Mouse (Mus musculus) forebrain, embryonic 16.5 days (tissue): ENCODE results near the gene Gdf11. TPM values are rescaled to one million over a fixed set of nuclear protein-coding genes. Genes with fewer than 3 reads are reported as not detected.
A peak's percentile ranks its signal among the peaks of the same experiment; 100 is the strongest.

Experiments used
- ATAC-seq: fragments of 200-750 bp; cut with Nextera tagmentation; 2 replicates; pipeline ENCODE4 v1.8.0; 2017; ENCODE audit warnings: mild to moderate bottlenecking, moderate library complexity
- H3K27ac ChIP-seq: fragments of 300-500 bp; sonication (generic); 2 replicates; pipeline ENCODE4 v1.5.1; 2014; ENCODE audit warnings: low read length, control low read depth
- H3K27me3 ChIP-seq: fragments of 300-500 bp; sonication (generic); replicated peaks from 2 replicates; pipeline ENCODE4 v1.6.1; 2014; ENCODE audit warnings: low read length; ENCODE audit not compliant: control insufficient read depth, insufficient read depth
- H3K36me3 ChIP-seq: fragments of 300-500 bp; sonication (generic); 2 replicates; pipeline ENCODE4 v1.6.1; 2014; ENCODE audit not compliant: control insufficient read depth, insufficient read depth
- H3K4me1 ChIP-seq: fragments of 300-500 bp; sonication (generic); replicated peaks from 2 replicates; pipeline ENCODE4 v1.6.1; 2014; ENCODE audit warnings: low read length; ENCODE audit not compliant: control insufficient read depth, insufficient read depth
- H3K4me2 ChIP-seq: fragments of 300-500 bp; sonication (generic); 2 replicates; pipeline ENCODE4 v1.6.1; 2014; ENCODE audit warnings: mild to moderate bottlenecking, low read length, control low read depth
- H3K4me3 ChIP-seq: fragments of 300-500 bp; sonication (generic); replicated peaks from 2 replicates; pipeline ENCODE4 v1.5.1; 2014; ENCODE audit warnings: mild to moderate bottlenecking, low read length, control low read depth
- H3K9ac ChIP-seq: fragments of 300-500 bp; sonication (generic); replicated peaks from 2 replicates; pipeline ENCODE4 v1.6.1; 2014; ENCODE audit warnings: low read depth, low read length, control low read depth
- H3K9me3 ChIP-seq: fragments of 300-500 bp; sonication (generic); 2 replicates; pipeline ENCODE4 v1.6.1; 2016; ENCODE audit warnings: low read length; ENCODE audit not compliant: control insufficient read depth
- WGBS: fragments of 180-500 bp; shearing (Covaris S2); extraction: QIAGEN DNeasy Blood & Tissue Kit; methylation state at CpG from one replicate; pipeline ENCODE4 v1.1.7; 2014; 5-methylcytosine and 5-hydroxymethylcytosine counted together
- polyA plus RNA-seq: library from polyadenylated mRNA; unstranded; fragments of >200 nt; fragmentation: Nextera tagmentation; extraction: Ambion mirVana; gene quantifications from 2 replicates; pipeline ENCODE4 v1.2.1, GENCODE M21; 2015

Gene Gdf11
- polyA plus RNA-seq, 1 experiment from 2014 or later: 7.0 TPM

DNA sequence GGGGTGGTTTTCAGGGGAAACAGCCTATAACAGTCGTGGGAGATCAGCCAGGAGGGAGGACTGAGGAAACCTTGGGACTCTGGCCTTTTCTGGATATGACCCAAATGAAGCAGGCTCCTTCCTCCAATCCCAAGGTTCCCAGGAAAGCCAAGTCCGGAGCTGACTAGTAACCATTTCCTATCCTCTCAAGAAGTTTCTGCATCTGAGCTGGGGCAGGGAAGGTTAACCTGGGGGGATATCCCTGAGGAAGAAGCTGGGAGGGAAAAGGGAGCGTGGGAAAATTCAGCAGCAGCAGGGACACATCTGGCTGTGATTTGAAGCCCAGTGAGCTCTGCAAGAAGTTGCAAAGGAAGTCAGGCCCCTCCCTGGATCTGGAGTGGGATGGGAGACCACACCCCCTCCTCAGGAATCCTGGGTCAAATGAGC lies 29.2 kb upstream of the Gdf11 start:
- Histone ChIP-seq H3K4me3 (no peak overlapping the region), H3K9ac (no peak overlapping the region), H3K36me3 (no peaks in the 10 kb centered on the region), H3K4me1 (peaks cover 22% of the 10 kb centered on the region), H3K27me3 (no peaks in the 10 kb centered on the region), H3K9me3 (no peaks in the 10 kb centered on the region), H3K27ac (no peak overlapping the region), H3K4me2 (no peak overlapping the region)
- no peak for ATAC-seq
- 78% methylated on average over 3 of the region's 3 CpGs for WGBS

DNA sequence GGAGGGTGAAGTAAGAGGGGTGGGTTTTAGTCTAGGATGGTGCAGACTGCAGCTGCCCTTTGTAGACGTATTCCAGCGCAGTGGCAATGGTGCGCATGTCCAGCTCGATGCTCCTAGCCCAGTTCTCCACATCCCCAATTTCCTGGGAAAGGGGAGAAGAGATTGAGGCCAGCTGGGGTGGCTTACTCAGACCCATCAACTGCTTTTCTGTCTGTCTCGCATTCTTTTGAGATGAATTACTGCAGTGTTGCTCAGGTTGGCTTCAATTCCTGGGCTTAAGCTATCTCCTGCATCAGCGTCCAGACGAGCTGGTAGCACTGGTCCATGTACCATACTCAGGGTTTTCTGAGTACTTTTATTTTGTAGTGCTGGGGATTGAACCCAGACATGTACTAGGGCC lies 28.4 kb upstream of the Gdf11 start:
- H3K36me3 ChIP-seq: no peaks in the 10 kb centered on the region
- no peaks in the 10 kb centered on the region for H3K27me3 ChIP-seq
- no peak overlapping the region for H3K27ac ChIP-seq
- no peaks in the 10 kb centered on the region for H3K9me3 ChIP-seq
- H3K4me3 ChIP-seq: no peak overlapping the region
- no peak overlapping the region for H3K4me2 ChIP-seq
- ATAC-seq: no peak
- no peak overlapping the region for H3K9ac ChIP-seq
- H3K4me1 ChIP-seq: peaks cover 22% of the 10 kb centered on the region
- WGBS: 85% methylated on average over 7 of the region's 7 CpGs

DNA sequence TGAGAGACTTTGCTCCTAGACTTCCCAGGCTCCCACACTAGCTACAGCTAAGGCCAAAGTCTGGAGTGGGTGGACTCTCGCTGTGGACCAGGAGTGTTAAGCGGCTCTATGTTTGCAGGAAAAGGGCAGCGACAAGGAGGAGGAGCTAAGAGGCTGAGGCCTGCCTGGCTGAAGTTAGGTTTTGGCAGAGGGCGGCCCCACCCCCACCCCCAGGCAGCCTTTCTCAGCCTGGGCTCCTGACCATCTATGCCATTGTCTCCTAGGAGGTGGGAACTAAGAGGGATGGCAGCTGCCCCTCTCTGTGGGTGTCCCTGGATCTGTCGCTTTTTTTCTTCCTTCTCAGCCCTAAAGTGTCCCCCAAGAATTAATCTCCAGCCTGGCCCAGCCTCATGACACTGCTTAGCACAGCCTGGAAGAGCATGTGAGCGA lies 27.7 kb upstream of the Gdf11 start:
- no peaks in the 10 kb centered on the region for H3K27me3 ChIP-seq
- H3K4me1 ChIP-seq: peaks cover 22% of the 10 kb centered on the region
- ATAC-seq: no peak
- no peak overlapping the region for H3K27ac ChIP-seq
- H3K4me3 ChIP-seq: no peak overlapping the region
- WGBS: 19% methylated on average over 6 of the region's 6 CpGs
- H3K36me3 ChIP-seq: no peaks in the 10 kb centered on the region
- H3K9me3 ChIP-seq: no peaks in the 10 kb centered on the region
- H3K4me2 ChIP-seq: no peak overlapping the region
- no peak overlapping the region for H3K9ac ChIP-seq

DNA sequence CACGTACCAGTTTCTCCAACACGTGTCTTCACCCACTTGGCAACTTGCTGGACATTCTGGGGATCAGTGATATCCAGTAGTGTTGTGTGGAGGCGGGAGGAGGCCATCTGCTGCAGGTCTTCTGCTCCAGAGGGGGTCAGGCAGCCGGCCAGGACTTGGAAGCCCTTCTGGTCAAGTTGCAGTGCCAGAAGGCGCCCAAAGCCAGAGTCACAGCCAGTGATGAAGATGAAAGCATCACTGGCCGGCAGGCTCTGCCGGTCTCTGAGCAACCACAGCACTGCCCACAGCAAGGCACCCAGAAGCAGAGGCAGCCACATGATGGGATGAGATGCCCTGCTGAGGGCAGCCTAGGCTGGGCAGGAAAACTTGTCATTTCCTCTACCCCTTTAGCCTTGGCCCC lies 26.7 kb upstream of the Gdf11 start:
- H3K27me3 ChIP-seq: no peaks in the 10 kb centered on the region
- WGBS: 83% methylated on average over 7 of the region's 7 CpGs
- no peak overlapping the region for H3K4me3 ChIP-seq
- H3K27ac ChIP-seq: no peak overlapping the region
- H3K9ac ChIP-seq: no peak overlapping the region
- no peak overlapping the region for H3K4me2 ChIP-seq
- H3K4me1 ChIP-seq: peaks cover 14% of the 10 kb centered on the region
- H3K36me3 ChIP-seq: no peaks in the 10 kb centered on the region
- no peak for ATAC-seq
- no peaks in the 10 kb centered on the region for H3K9me3 ChIP-seq

DNA sequence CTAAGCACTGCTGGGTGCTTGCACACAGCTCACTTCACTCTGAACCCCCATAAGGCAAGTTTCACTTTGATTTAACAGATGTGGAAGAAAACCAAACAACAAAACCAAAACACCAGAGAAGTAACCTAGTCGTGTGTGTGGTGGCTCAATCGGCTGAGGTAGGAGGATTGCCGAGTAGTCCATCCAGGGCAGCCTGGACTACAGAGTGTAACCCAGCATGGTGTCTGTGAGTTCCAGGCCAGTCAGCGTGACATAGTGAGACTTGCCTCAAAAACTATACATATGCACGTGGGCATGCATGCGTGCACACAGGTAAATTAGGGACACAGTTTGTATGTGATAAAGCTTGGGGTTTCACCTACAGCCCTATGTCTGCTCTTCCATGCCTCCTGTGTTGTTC lies 25.9 kb upstream of the Gdf11 start:
- H3K4me3 ChIP-seq: no peak overlapping the region
- ATAC-seq: no peak
- peaks cover 10% of the 10 kb centered on the region for H3K4me1 ChIP-seq
- H3K27me3 ChIP-seq: no peaks in the 10 kb centered on the region
- no peaks in the 10 kb centered on the region for H3K36me3 ChIP-seq
- no peak overlapping the region for H3K9ac ChIP-seq
- H3K4me2 ChIP-seq: no peak overlapping the region
- no peaks in the 10 kb centered on the region for H3K9me3 ChIP-seq
- 89% methylated on average over 6 of the region's 6 CpGs for WGBS
- H3K27ac ChIP-seq: no peak overlapping the region

DNA sequence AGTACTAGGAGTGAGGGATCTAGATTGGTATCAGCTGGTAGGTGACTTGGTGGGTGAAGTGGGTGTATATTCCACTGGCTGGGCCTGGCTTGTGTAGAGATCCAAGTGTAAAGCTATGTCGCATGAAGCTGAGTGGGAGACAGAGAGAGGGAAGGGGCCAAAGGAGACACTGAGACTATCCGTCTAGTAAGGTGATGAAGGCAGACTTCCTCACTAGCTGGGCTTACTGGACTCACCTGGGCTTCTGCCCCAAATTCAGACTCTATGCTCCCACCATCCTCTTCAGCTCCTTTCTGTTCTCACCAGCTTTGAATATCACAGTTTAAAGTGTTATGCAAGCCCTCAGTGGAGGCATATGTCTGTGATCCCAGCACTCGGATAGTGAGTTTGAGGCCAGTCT lies 25.1 kb upstream of the Gdf11 start:
- no peaks in the 10 kb centered on the region for H3K27me3 ChIP-seq
- no peak overlapping the region for H3K4me3 ChIP-seq
- no peaks in the 10 kb centered on the region for H3K9me3 ChIP-seq
- ATAC-seq: no peak
- H3K4me2 ChIP-seq: no peak overlapping the region
- H3K4me1 ChIP-seq: peaks cover 2% of the 10 kb centered on the region; the same call in 1 of the 2 replicates
- no peak overlapping the region for H3K27ac ChIP-seq
- H3K9ac ChIP-seq: no peak overlapping the region
- WGBS: 96% methylated on average over 3 of the region's 3 CpGs
- no peaks in the 10 kb centered on the region for H3K36me3 ChIP-seq

DNA sequence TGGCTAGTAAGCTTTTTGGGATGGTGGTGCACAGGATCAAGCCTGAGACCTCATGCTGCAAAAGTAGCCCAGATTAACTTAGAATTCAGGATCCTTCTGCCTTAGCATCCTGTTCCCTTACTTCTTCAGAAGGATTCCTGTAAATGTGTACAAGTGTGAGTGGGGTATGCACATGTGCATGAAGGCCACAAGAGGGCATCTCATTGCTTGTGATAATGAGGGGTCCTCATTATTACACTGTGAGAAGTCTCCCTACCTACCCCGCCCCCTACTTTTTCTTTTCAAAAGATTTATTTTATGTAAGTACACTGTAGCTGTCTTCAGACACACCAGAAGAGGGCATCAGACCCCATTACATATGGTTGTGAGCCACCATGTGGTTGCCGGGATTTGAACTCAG lies 24.0 kb upstream of the Gdf11 start:
- Histone ChIP-seq H3K36me3 (no peaks in the 10 kb centered on the region), H3K4me3 (no peak overlapping the region), H3K9me3 (no peaks in the 10 kb centered on the region), H3K27ac (no peak overlapping the region), H3K4me2 (no peak overlapping the region), H3K27me3 (no peaks in the 10 kb centered on the region), H3K9ac (no peak overlapping the region), H3K4me1 (peaks cover 3% of the 10 kb centered on the region)
- ATAC-seq: no peak
- 81% methylated on average over 2 of the region's 2 CpGs for WGBS

DNA sequence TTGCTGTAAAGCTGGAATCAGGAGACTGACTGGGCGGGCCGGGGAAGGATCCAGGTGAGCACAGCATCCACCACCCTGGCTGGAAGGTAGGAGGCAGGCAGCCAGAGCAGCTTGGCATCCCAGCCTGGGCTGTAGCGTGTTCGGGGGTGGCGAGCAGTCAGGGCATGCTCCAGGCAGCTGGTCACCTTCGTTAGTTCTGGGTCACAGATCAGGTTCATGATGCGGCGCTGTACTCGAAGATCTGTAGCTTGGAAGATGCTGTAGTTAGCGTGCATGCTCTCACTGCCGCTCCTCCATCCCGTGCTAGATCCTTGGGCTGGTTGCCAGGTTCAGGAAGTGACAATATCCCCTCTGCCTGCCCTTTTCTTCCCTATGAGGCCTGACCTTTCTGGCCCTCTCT lies 22.2 kb upstream of the Gdf11 start:
- Histone ChIP-seq H3K9me3 (no peaks in the 10 kb centered on the region), H3K27ac (no peak overlapping the region), H3K9ac (no peak overlapping the region), H3K4me3 (no peak overlapping the region), H3K36me3 (no peaks in the 10 kb centered on the region), H3K4me2 (no peak overlapping the region), H3K27me3 (no peaks in the 10 kb centered on the region), H3K4me1 (peaks cover 15% of the 10 kb centered on the region)
- ATAC-seq: no peak
- 80% methylated on average over 12 of the region's 12 CpGs for WGBS

DNA sequence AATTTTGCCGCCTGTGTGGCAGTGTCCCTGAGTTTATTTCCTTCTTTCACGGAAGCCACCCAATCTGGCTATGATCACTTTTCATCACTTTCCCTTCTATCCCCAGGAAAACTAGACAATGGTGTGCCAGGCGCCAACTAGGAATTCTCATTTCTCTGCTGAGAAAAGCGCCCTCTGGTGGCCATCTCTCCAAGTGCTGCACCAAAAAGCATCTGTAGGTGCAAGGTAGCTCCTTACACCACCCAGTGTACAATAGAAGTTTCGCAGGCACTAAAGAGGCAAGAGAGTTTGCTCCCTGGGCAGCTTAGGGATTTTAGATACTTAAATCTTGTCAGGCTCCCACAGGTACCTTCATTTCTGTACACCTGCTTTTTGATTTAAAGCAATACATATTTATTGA lies 21.7 kb upstream of the Gdf11 start:
- ATAC-seq: peak; percentile 49
- no peak overlapping the region for H3K27ac ChIP-seq
- 5% methylated on average over 5 of the region's 5 CpGs for WGBS

DNA sequence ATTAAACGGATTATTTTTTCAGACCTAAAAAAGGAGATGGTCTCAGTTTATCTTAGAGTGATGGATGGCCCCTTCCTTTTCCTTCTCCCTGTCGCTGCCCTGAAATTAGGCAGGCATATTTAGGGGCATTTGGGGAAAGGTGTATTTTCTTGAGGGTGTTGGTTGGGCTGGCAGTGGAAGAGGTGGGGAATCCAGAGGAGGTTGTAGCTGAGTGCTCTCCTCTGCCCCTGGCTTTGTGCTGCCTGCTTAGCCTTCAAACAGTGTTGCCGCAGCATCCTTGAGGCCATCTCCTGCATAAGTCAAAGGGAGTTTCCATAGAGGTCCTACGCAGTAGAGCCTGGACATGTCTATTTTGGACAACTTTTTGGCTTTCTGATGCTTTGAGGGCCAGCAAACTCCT lies 21.3 kb upstream of the Gdf11 start:
- no peak for ATAC-seq

More for the DNA sequence above, 21.7 kb upstream of the Gdf11 start:
- Histone ChIP-seq H3K27me3 (no peaks in the 10 kb centered on the region), H3K4me2 (no peak overlapping the region), H3K4me1 (peaks cover 15% of the 10 kb centered on the region), H3K9me3 (no peaks in the 10 kb centered on the region), H3K36me3 (no peaks in the 10 kb centered on the region), H3K4me3 (no peak overlapping the region), H3K9ac (no peak overlapping the region)

More for the DNA sequence above, 21.3 kb upstream of the Gdf11 start:
- Histone ChIP-seq H3K9me3 (no peaks in the 10 kb centered on the region), H3K4me1 (peaks cover 15% of the 10 kb centered on the region), H3K27ac (no peak overlapping the region), H3K4me2 (no peak overlapping the region), H3K27me3 (no peaks in the 10 kb centered on the region), H3K9ac (no peak overlapping the region), H3K36me3 (no peaks in the 10 kb centered on the region), H3K4me3 (no peak overlapping the region)
- WGBS: 82% methylated on average over 4 of the region's 4 CpGs
